Mouse (Mus musculus): Measurements from ENCODE around the gene Kifc1. TPM values are rescaled to one million over a fixed set of nuclear protein-coding genes. Genes with fewer than 3 reads are reported as not detected.
"Not testable (repeated sequence)": the region's sequence is repeated elsewhere in the genome, so short reads cannot be mapped to it uniquely, and the experiment has no call there.

The Kifc1 gene
- polyA plus RNA-seq, 1 experiment, result 2.5 TPM

DNA sequence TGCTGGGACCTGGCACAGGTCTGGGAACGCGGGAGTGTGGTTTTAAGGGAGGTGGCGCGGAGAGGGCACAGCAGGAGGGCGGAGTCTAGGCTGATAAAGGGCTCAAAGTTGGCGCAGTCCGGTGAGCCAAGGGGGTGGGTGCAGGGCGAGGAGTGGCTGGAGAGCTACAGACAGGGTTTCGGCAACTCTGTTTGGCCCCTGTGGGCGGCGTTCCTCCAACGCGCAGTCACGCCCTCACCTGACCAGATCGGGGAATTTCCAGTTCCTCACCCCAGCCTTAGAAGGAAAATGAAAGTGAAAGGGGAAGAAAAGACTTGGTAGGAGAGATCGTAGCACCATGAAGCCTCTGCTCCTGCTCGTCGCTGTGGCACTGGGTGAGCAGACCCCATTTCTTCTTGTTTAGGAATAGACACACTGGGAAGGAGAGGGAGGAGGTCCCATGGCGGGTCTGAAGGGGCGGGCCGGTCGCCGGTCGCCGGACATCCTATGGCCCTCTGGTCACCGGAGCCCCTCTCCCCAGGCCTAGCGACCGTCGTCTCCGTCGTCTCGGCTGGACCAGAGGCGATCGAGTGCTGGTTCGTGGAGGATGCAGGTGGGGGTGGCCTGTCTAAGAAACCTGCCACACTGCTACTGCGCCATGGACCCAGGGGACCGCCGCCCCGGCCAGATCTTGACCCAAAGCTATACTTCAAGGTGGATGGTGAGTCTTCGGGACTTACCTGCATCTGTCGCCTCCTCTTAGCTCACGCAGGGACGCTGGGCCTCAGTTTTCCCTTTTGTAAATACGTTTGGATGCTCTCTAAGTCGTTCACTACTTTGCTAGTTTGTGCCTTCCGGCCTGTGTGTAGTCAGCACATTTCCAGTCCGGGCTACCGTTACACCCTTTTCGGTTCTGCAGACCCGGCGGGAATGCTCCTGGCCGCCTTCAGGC lies 29.2 kb upstream of the Kifc1 start:
- DNase-seq (ENCODE audit: extremely low spot score in 1 of 2, low spot score in 1 of 2), result peak in 1 of 2 experiments; percentile 63

DNA sequence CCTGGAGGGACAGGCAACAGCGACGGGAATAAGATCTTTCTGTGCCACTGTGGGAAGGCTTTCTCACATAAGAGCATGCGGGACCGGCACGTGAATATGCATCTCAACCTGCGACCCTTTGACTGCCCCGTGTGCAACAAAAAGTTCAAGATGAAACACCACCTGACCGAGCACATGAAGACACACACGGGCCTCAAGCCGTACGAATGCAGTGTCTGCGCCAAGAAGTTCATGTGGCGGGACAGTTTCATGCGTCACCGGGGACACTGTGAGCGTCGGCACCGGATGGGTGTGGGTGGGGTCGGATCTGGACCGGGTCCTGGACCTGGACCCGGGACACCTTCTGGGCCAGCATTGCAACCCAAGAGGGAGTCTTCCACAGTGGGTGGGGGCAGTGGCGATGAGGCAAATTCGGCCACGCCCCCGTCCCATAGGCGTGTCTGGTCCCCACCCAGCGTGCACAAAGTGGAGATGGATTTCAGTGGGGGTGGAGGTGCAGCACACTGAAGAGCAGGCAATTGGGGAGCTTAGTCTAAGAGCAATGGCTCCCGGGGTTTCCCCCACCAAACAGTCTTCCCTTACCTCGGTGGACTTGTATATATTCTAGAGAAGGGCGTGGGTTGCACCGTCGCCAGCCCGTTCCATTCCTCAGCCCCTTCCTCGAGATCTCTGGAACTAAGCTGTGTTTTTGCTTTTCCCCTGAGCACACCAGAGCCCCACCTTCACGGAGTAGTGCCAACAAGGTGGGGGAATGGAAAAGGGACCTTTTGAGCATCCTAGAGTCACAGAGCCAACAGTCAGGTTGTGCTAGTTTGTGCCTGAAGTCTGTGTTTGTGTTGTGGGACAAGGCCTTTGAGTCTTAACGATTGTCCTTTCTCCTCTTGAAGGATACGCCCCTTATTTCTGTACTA lies 28.1 kb upstream of the Kifc1 start:
- DNase-seq (ENCODE audit: extremely low spot score in 1 of 2, low spot score in 1 of 2), result no peak

DNA sequence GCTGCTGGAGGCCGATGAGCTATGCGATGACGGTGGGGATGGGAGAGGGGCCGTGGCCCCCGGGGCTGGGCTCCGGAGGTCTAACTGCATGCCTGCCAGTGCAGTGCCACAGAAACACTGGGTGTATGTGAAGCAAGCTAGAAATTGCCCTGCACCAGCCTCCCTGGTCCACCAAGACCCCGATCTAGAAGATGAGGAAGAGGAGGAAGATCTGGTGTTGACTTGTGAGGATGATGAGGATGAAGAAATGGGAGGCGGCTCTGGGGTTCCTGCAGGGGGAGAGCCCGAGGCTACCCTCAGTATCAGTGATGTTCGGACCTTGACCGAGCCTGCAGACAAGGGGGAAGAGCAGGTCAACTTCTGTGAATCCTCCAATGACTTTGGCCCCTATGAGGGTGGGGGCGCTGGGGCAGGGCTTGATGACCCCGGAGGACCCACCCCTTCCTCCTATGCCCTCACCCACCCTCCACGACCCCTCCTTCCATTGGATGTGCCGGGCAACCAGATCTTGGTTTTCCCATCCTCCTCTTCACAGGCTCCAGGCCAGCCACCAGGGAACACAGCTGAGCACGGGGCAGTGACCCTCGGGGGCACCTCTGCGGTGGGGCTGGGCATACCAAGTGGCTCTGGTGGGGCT lies 27.3 kb upstream of the Kifc1 start:
- no peak for DNase-seq (ENCODE audit: extremely low spot score in 1 of 2, low spot score in 1 of 2)

DNA sequence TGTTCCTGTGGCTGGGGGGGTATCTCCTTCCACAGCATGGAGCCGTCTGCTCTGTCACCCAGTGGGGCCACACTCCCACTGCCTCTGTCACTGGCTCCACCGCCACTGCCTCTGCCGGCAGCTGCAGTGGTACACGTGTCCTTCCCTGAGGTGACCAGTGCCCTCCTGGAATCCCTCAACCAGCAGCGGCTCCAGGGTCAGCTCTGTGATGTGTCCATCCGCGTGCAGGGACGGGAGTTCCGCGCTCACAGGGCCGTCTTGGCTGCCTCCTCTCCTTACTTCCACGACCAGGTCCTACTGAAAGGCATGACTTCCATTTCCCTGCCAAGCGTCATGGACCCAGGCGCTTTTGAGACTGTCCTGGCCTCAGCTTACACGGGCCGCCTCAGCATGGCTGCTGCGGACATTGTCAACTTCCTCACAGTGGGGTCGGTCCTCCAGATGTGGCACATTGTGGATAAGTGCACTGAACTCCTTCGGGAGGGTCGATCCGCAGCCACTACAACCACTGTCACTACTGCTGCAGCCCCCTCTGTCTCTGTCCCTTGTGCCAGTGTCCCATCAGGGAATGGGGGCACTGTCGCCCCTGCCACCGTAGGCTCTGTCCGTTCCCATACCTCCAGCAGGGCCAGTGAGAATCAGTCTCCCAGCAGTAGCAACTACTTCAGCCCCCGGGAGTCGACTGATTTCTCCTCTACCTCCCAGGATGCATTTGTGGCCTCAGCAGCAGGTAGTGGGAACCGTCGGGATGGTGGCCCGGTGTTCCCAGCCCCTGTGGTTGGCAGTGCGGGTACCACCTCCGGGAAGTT lies 26.6 kb upstream of the Kifc1 start:
- no peak for DNase-seq (ENCODE audit: extremely low spot score in 1 of 2, low spot score in 1 of 2)

DNA sequence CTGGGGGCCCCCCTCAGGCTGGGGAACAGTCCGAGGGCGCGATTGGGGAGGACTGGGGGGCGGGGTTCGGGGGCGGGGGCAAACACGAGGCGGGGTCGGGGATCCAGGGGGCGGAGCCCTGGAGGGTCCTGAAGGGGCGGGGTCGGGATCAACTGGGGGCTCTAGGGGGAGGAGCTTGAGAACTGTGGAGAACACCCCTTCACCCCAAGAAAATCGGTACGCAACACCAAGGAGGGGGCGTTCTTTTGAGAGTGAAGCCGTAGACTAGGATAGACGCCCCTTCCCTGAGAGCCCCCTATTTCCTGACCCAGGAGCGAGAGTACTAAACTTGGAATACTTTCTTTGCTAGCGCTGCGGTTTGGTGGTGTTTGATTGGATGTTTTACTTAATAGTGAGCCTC lies 25.8 kb upstream of the Kifc1 start:
- peak in 1 of 2 experiments; percentile 33 for DNase-seq (ENCODE audit: extremely low spot score in 1 of 2, low spot score in 1 of 2)

DNA sequence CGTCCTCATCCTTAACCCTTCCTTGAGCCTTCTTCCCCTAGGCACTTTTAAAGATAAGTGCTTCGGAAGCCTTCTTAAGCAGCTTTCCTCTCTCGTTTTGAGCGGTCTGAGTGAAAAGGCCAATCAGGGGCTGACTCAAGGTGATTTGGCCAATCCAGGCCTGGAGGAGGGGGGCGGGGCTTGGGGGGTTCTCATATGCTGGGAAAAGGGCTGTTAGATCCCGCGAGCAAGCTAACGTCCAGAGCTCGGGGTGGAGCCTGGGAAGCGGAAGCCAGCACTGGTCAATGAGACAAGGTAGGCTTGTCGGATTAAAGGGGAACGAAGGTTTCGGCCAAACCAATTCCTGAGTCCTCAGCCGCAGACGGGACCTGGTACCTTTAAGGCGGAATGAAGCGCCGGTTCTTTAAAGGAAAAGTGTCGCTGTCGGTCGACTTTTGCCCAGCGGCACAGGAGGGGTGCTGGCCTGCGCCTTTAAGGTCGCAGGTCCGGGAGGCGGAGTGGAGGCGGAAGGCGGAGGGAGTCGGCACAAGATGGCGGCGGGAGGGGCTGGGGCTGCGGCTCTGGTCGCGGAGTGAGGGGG lies 25.3 kb upstream of the Kifc1 start, which contains the start of the genes Tapbp and Zbtb22:
TSS of gene Tapbp (plus strand) at position 229 of the 580 bp plus-strand sequence.
TSS of gene Zbtb22 (plus strand) at position 234 of the 580 bp plus-strand sequence.
- peak; percentile 97 to 98 for DNase-seq (ENCODE audit: extremely low spot score in 1 of 2, low spot score in 1 of 2)

DNA sequence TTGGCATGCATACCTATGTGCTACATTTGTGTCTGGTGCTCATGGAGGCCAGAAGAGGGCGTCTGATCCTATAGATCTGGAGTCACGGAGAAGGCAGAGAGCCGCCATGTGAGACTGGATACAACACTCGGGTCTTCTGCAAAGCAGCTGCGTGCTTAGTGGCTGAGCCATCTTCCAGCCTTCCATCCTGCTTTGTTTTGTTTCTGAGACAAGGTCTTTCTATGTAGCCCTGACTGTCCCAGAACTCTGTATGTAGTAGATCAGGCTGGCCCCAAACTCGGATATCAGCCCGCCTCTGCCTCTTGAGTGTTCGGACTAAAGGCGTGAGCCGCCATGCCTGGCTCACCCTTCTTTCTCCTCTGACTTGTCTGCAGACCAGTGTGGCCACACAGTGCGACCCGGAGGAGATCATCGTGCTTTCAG lies 24.5 kb upstream of the Kifc1 start:
- DNase-seq (ENCODE audit: extremely low spot score in 1 of 2, low spot score in 1 of 2), result no peak

DNA sequence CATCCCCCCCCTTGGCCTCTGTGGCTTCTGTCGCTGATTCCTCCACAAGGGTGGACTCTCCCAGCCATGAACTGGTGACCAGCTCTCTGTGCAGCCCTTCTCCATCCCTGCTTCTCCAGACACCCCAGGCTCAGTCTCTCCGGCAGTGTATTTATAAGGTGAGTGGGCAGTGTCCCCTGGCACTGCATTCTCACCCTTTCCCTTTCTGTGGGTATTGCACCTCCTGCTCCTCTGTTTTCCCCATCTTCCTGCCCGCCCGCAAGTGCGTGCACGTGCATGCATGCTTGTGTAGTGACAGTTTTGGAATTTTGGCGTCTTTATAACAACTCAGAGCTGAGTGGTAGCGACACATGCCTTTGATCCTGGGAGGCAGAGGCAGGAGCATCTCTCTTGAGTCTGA lies 23.4 kb upstream of the Kifc1 start:
- DNase-seq (ENCODE audit: extremely low spot score in 1 of 2, low spot score in 1 of 2), result no peak

DNA sequence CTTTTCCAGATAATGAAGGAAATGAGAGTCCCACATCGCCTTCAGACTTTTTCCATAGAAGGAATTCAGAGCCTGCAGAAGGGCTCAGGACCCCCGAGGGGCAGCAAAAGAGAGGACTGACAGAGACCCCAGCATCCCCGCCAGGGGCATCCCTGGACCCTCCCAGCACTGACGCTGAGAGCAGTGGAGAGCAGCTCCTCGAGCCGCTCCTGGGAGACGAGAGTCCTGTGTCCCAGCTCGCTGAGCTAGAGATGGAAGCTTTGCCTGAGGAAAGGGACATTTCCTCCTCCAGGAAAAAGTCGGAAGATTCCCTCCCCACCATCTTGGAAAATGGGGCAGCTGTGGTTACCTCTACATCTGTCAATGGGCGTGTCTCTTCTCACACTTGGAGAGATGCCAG lies 22.8 kb upstream of the Kifc1 start:
- no peak for DNase-seq (ENCODE audit: extremely low spot score in 1 of 2, low spot score in 1 of 2)

DNA sequence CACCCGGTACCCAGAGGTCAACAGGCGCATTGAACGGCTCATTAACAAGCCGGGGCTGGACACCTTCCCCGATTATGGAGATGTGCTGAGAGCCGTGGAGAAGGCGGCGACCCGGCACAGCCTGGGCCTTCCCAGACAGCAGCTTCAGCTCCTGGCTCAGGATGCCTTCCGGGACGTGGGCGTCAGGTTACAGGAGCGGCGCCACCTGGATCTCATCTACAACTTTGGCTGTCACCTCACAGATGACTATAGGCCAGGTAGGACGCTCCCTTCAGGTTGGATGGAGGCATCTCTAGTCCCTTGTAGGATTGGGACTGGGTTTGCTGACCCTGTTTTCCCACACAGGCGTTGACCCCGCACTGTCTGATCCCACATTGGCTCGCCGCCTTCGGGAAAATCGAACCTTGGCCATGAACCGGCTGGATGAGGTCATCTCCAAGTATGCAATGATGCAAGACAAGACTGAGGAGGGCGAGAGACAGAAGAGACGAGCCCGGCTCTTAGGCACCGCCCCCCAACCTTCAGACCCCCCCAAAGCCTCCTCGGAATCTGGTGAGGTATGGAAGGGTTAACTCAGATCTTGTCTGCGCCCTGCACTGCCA lies 21.5 kb upstream of the Kifc1 start:
- DNase-seq (ENCODE audit: extremely low spot score in 1 of 2, low spot score in 1 of 2), result no peak

DNA sequence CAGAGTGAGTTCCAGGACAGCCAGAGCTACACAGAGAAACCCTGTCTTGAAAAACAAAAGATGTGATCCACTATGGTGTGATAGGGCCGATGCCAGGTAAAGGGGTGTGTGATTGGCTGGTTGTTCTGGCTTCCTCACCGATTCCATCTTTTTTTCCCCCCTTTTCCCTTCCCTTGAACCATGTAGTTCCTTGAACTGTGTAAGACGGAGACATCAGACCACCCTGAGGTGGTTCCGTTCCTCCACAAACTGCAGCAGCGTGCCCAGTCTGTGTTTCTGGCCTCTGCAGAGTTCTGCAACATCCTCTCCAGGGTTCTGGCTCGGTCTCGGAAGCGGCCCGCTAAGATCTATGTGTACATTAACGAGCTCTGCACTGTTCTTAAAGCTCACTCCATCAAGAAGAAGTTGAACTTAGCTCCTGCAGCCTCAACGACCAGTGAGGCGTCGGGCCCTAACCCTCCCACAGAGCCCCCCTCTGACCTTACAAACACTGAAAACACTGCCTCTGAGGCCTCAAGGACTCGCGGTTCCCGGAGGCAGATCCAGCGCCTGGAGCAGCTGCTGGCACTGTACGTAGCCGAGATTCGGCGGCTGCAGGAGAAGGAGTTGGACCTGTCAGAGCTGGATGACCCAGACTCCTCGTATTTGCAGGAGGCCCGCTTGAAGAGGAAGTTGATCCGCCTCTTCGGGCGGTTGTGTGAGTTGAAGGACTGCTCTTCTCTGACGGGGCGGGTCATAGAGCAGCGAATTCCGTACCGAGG lies 20.8 kb upstream of the Kifc1 start:
- DNase-seq (ENCODE audit: extremely low spot score in 1 of 2, low spot score in 1 of 2), result no peak

DNA sequence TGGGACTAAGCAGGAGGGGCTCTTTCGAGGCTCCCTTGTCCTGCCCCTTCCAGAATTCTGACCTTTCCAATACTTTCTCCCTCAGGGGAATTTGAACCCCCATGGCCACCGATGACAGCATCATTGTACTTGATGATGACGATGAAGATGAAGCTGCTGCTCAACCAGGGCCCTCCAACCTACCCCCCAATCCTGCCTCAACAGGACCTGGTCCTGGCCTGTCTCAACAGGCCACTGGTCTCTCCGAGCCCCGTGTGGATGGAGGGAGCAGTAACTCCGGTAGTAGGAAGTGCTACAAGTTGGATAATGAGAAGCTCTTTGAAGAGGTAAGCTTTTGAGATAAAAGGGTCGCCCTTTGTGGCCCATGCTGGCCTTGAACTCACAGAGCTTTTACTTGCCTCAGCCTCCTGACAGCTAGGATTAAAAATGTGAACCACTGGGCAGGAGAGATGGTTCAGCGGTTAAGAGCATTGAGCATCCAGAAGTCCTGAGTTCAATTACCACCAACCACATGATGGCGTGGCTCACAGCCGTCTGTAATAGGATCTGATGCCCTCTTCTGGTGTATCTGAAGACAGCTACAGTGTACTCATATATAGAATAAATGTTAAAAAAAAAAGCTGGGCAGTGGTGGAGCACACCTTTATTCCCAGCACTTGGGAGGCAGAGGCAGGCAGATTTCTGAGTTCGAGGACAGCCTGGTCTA lies 20.0 kb upstream of the Kifc1 start:
- DNase-seq (ENCODE audit: extremely low spot score in 1 of 2, low spot score in 1 of 2), result no peak

DNA sequence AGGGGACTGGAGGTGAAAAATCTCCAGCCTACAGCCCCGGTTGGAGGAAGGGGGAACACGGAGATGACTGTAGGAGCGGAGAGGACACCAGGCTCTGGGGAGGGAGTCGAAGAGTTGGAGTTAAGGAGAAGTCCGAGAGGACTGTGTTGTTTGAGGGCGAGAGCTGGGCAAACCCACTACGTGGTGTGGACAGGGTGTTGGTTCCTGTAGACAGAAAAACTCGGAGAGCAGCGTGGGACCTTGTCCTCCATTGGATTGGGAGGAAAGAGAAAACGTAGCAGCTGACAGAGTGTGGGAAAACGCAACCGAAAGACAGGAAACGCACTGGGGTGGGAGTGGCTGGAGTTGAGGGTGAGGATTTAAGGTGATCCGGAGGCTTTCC lies 19.4 kb upstream of the Kifc1 start:
- DNase-seq (ENCODE audit: extremely low spot score in 1 of 2, low spot score in 1 of 2), result peak in 1 of 2 experiments; percentile 46

DNA sequence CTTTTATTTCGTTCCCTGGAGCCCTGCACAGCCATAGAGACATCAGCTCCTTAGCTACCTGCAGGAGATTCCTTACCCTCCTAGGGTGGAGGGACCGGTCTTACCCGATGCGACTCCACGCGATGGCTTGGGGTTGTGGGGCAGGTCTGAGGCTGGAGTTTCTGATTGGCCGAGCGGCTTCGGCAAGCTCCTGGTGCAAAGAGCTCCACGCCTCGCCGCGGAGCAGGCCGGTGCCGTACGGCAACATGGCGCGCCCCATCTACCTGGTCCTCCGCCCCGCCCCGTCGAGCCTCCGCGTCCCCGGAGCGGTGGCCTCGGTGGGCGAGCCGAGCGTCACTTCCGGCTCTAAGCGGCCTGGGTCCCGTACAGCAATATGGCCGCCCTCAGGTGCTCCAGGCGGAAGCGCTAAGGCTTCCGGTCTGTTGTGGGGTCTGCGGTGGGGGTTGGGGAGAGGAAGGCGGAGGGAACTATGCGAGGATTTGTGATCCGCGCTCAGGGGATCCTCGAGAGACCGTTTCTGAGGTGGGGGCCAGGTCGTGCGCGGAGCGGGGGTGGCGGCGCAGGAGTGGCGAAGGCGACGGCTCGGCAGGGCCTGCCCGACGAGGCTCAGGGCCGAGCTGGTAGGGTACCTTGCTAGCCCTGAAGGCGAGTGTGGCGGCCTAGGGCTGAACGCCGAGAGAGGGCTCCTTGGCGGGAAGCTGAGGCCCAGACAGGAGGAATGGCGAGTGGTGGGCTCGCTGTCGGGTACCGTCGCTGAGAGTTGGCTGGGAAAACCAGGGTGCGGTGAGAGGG lies 18.8 kb upstream of the Kifc1 start, which contains the start of gene Daxx:
TSS of gene Daxx (plus strand) at position 338 of the 792 bp plus-strand sequence.
- DNase-seq (ENCODE audit: extremely low spot score in 1 of 2, low spot score in 1 of 2), result peak; percentile 97 to 98

DNA sequence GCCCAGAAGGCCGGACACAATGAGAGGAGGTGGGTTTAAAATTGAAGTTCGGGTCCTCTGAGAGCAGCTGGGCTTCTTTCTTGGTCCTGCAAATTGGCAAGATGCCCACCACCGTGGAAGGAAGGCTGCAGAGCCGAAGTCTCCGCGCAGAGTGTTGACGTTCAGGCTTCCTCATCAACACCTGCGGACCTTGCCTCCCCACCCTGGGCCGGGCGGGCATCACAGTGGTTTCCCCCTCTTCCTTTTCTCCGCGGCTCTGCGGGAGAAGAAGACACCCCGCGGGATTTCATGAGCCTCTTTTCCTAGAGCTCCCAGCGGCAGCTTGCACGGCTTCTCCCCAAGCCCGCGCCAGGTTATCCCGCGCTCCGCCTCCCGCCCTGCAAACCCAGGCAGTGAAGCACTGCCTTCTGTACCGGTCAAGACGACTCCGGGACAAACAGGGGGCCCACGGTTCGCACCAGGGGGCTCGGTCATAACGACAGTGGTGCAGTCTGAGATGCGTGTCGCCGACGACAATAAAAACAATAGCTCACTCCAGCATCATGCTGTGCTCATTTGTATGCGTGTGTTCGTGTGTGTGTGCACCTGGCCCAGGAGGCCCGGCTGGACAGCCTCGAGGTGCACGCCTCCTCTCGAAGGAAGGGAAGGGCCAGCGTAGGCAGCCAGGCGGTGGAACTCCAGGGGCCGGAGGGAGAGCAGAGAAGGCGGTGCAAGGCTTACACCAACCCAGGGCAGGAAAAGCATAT lies 18.0 kb upstream of the Kifc1 start:
- DNase-seq (ENCODE audit: extremely low spot score in 1 of 2, low spot score in 1 of 2), result peak in 1 of 2 experiments; percentile 50

DNA sequence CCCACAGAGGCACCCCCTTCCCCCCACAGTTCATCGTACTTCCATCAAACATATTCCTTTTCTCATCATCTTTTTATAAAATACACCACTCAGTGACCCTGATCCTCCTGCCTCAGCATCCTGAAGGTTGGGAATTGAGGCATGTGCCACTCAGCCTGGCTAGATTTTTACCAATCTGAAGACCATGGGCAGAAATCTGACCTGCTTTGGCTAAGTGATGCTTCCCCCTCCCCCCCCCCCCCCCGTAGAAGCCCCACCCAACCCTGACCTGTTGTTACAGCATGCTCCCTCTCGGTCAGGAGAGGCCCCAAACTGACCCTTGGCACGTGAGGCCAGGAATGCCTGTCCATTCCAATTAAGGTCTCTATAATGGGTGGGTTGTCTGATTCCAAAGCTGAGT lies 14.4 kb upstream of the Kifc1 start, which contains the start of gene Platr17:
TSS of gene Platr17 (plus strand) at position 301 of the 400 bp plus-strand sequence.
- DNase-seq (ENCODE audit: extremely low spot score in 1 of 2, low spot score in 1 of 2), result not testable (repeated sequence)

Measured in frontal cortex, adult 2 months (tissue).